Mouse (Mus musculus) left cerebral cortex, adult 2 months (tissue): ENCODE results near the gene Me3. TPM values are rescaled to one million over a fixed set of nuclear protein-coding genes. Genes with fewer than 3 reads are reported as not detected.

ENCODE experiments used
- DNase-seq, 2 experiments: peaks; one replicate each; pipeline ENCODE4 v3.0.0; 2021 to 2022; ENCODE audit warnings: low spot score in 2 of 2, mixed read lengths in 1 of 2; ENCODE audit errors: extremely low spot score in 1 of 2
- H3K27ac ChIP-seq: fragments of 200-600 bp; 2 replicates; pipeline ENCODE4 v1.8.1; 2022
- H3K4me3 ChIP-seq: fragments of 200-600 bp; 2 replicates; pipeline ENCODE4 v1.8.1; 2022
- CTCF ChIP-seq: fragments of 200-600 bp; IDR thresholded peaks from 2 replicates; pipeline ENCODE4 v1.8.1; 2022; ENCODE audit warnings: antibody characterized with exemption, mild to moderate bottlenecking, moderate library complexity
- intact Hi-C: fragments of 180-260 bp; cut with DNase I; formaldehyde crosslinking; loops from one replicate; pipeline ENCODE4 v1.15.1; 2025
- total RNA-seq, 2 experiments: library from RNA; stranded (reverse); gene quantifications; 2 replicates each; pipeline ENCODE4 v1.2.3; 2021

Gene Me3
- total RNA-seq, 2 experiments from 2014 or later, result 94.9 to 100 TPM

GRCm38 (mm10) chr7:89843533-89843932 lies 211.3 kb downstream of the Me3 start:
- intact Hi-C loops, result no loop called here
- TF ChIP-seq CTCF, result peak; percentile 69
- no peak for DNase-seq
- no peak overlapping the region for H3K4me3 ChIP-seq
- H3K27ac ChIP-seq, result no peak overlapping the region

- no peak for DNase-seq
- intact Hi-C loops, result no loop called here
- TF ChIP-seq CTCF, result no peak
- H3K4me3 ChIP-seq, result no peak overlapping the region
- no peak overlapping the region for H3K27ac ChIP-seq
These were observed 213.5 kb downstream of the Me3 start for GRCm38 (mm10) chr7:89845669-89846068.

GRCm38 (mm10) chr7:89850510-89850909 lies 218.3 kb downstream of the Me3 start:
- no peak overlapping the region for H3K4me3 ChIP-seq
- DNase-seq, result no peak
- intact Hi-C loops, result no loop called here
- no peak overlapping the region for H3K27ac ChIP-seq
- TF ChIP-seq CTCF, result no peak

DNA sequence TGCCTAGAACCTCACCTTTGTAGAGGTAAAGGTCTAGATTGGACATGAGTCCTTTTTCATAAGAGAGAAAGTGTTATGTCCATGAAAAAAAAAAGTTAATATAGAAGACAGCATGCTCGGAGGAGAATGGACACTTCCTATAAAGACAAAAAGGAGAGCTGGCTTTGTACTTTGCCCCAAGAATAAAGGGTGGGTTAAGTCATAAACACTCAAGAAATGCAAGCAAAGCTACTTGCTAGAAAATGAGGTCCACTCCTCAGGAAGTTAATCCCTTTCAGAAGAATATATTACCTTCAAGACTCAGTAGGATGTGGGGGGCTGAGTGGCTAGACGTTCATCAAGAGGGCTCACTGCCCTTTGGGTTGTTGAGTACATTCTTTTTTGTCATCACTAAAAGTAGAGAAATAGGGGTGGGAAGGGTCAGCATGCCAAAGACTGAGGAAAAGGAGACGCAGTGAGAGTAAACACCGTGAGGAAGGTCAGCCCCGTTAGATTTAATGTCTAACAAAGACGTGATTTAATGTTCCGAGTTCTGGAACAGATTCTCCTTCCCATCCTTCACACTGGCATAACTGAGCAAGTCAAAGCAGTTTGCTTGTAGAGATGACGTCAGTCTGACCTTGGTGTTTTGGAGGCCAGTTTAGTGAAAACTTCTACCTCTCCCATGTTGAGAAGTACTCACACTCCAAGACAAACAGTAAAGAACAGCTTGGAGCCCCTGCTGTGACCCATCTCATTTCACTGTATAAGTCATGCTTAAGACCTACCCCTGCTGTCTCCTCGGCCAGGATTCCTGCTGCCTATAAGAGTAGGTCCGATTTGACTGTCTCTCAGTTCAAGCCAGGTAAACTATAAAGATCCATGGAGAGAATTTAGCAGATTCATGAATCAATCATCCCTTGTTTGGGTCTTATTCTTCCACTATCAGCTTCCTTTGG lies 220.2 kb downstream of the Me3 start:
- no peak overlapping the region for H3K27ac ChIP-seq
- intact Hi-C loops, result no loop called here

DNA sequence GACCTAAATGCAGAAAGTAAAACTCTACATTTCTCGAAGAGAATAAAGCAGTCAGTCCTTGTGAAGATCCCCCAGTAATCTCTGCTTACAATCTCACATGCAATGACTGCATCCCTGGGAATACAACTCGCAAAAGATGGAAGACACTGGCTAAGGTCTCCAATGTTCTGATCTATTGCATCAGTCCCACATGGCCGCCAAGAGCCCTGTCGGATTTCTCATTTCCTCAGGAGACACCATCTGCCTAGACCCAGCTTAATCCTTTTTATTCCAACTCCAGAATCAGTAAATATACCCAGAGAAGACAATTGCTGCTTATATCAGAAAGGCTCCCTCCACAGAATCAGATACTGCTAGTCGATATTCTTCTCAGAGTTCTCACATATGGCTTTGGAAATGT lies 220.9 kb downstream of the Me3 start:
- no peak for TF ChIP-seq CTCF
- H3K4me3 ChIP-seq, result no peak overlapping the region
- intact Hi-C loops, result no loop called here
- no peak for DNase-seq
- no peak overlapping the region for H3K27ac ChIP-seq

More for the DNA sequence above, 220.2 kb downstream of the Me3 start:
- no peak overlapping the region for H3K4me3 ChIP-seq
- no peak for DNase-seq
- no peak for TF ChIP-seq CTCF

DNA sequence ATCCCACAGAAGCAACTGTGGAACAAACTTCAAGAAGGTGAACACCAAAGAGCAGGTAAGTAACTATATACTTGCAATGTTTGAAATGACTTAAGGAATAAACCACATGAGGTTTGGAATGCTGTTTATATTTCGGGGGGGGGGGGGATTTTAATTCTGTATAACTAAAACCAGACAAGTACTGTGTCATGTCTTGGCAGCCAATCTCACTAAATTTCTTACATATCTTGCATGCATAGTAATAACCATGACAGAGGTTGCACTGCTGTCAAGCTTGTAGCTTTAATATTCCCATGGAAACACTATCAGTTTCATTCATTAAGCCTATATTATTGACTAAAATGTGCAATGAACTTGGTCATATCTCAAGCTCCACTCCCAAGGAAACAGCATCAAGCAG lies 223.0 kb downstream of the Me3 start:
- no peak for DNase-seq
- intact Hi-C loops, result no loop called here
- Histone ChIP-seq H3K4me3 (no peak overlapping the region), H3K27ac (no peak overlapping the region)
- no peak for TF ChIP-seq CTCF

GRCm38 (mm10) chr7:89856440-89857217 lies 224.4 kb downstream of the Me3 start:
- DNase-seq, result no peak
- Histone ChIP-seq H3K4me3 (no peak overlapping the region), H3K27ac (no peak overlapping the region)
- TF ChIP-seq CTCF, result no peak
- intact Hi-C loops, result no loop called here

GRCm38 (mm10) chr7:89864769-89865168 lies 232.6 kb downstream of the Me3 start:
- intact Hi-C loops, result no loop called here
- Histone ChIP-seq H3K27ac (no peak overlapping the region), H3K4me3 (no peak overlapping the region)
- TF ChIP-seq CTCF, result peak; percentile 17
- DNase-seq, result no peak

DNA sequence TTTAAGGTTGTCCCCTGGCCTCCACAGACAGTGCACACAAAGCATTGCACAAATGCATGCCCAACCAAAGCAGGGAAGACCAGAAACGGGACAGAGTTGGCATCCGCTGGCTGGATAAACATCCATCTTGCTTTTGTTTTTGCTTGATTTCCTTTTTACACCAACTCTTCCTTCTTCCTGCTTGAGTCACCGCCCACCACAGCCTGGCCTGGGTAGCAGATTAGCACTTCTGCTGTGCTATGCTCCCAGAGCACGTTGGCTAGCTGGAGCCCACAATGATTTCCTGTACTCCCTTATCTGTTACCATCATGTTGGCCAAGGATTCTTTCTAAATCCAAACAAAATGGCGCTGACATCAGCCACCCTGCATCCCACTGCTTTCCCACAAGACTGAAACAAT lies 235.0 kb downstream of the Me3 start:
- no peak for TF ChIP-seq CTCF
- DNase-seq, result no peak
- intact Hi-C loops, result no loop called here

DNA sequence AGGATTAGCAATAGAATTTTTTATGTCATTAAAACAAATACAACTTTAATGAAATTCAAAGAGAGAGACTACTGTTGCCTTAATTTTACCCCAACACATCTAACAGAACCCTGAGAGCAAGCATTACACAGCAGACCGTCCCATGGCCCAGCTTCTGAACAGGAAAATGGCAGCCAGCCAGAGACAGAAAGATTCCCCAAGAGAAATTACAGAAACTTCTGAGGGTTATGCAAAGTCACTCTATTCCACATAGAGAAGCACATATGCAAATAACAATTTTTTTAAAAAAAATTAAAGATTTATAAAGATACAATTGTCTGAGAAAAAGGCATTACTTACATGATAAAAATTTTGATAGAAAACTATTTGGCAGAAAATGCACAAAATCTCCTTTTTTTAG lies 247.5 kb downstream of the Me3 start:
- intact Hi-C loops, result no loop called here

More for the DNA sequence above, 235.0 kb downstream of the Me3 start:
- Histone ChIP-seq H3K4me3 (no peak overlapping the region), H3K27ac (no peak overlapping the region)

DNA sequence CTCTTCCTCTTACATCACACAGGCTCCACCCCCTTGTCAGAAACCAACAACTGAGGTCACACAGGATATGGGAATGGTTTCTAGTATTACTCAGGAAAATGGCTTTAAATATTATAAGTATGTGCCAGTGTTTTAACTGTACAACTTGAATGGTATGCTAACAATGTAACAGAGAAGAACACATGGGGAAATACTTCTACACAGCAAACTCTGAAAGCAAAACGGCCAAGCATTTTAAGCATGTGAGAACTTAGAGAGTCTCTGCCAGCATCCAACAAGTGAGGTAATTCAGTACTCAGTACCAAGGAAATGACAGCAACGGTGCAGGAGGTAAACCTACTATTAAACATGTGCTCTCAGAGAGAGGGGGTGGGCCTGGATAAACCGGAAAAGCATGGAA lies 252.4 kb downstream of the Me3 start:
- no peak for TF ChIP-seq CTCF
- intact Hi-C loops, result no loop called here
- no peak for DNase-seq
- H3K4me3 ChIP-seq, result no peak overlapping the region
- no peak overlapping the region for H3K27ac ChIP-seq

More for the DNA sequence above, 247.5 kb downstream of the Me3 start:
- no peak for DNase-seq
- Histone ChIP-seq H3K27ac (no peak overlapping the region), H3K4me3 (no peak overlapping the region)
- TF ChIP-seq CTCF, result no peak

- no peak for TF ChIP-seq CTCF
- intact Hi-C loops, result no loop called here
These were observed 259.2 kb downstream of the Me3 start for GRCm38 (mm10) chr7:89891412-89891811.

More at GRCm38 (mm10) chr7:89891412-89891811, 259.2 kb downstream of the Me3 start:
- DNase-seq, result no peak
- H3K4me3 ChIP-seq, result no peak overlapping the region
- no peak overlapping the region for H3K27ac ChIP-seq
